Mouse (Mus musculus) ES-Bruce4 (cell line): ENCODE measurements around the gene Cwc22. TPM values are rescaled to one million over a fixed set of nuclear protein-coding genes. Genes with fewer than 3 reads are reported as not detected.

ENCODE experiments used
- H3K27ac ChIP-seq: 2 replicates; pipeline ENCODE4 v1.5.1; 2012; ENCODE audit warnings: low read length, inconsistent platforms; ENCODE audit not compliant: insufficient read depth
- H3K27me3 ChIP-seq: 2 replicates; pipeline ENCODE4 v1.6.1; 2012; ENCODE audit warnings: mild to moderate bottlenecking, low read length, inconsistent platforms; ENCODE audit not compliant: control insufficient read depth, poor library complexity, insufficient read depth, severe bottlenecking
- H3K36me3 ChIP-seq: 2 replicates; pipeline ENCODE4 v1.6.1; 2012; ENCODE audit warnings: inconsistent platforms, mild to moderate bottlenecking, low read length, moderate library complexity; ENCODE audit not compliant: control insufficient read depth, poor library complexity, insufficient read depth, severe bottlenecking
- H3K4me1 ChIP-seq: one replicate; pipeline ENCODE4 v1.8.1; 2011; ENCODE audit warnings: low read length; ENCODE audit not compliant: control insufficient read depth, insufficient read depth
- H3K4me3 ChIP-seq: 2 replicates; pipeline ENCODE4 v1.5.1; 2011; ENCODE audit warnings: low read depth, mild to moderate bottlenecking, low read length
- H3K9ac ChIP-seq: 2 replicates; pipeline ENCODE4 v1.6.1; 2012; ENCODE audit warnings: low read depth, mild to moderate bottlenecking, inconsistent platforms; ENCODE audit not compliant: poor library complexity, severe bottlenecking
- H3K9me3 ChIP-seq: replicated peaks from 2 replicates; pipeline ENCODE4 v1.6.1; 2012; ENCODE audit warnings: mild to moderate bottlenecking, low read length, inconsistent platforms; ENCODE audit not compliant: control insufficient read depth, poor library complexity, insufficient read depth, severe bottlenecking
- CTCF ChIP-seq: IDR thresholded peaks from one replicate; pipeline ENCODE4 v1.8.1; 2011; ENCODE audit warnings: low read depth, low read length
- EP300 ChIP-seq: IDR thresholded peaks from 2 replicates; pipeline ENCODE4 v1.6.1; 2011; ENCODE audit warnings: low read depth, low read length; ENCODE audit not compliant: insufficient read depth
- POLR2A ChIP-seq: IDR thresholded peaks from one replicate; pipeline ENCODE4 v1.8.1; 2011; ENCODE audit warnings: low read length; ENCODE audit not compliant: insufficient read depth
- polyA plus RNA-seq: library from polyadenylated mRNA; stranded (reverse); fragments of >200 nt; gene quantifications from 2 replicates; pipeline ENCODE4 v1.2.4, GENCODE M21; 2011; ENCODE audit warnings: low read depth; ENCODE audit not compliant: missing spikeins, insufficient read depth, insufficient read length

Gene Cwc22
- polyA plus RNA-seq, 1 experiment, result 78.6 TPM

DNA sequence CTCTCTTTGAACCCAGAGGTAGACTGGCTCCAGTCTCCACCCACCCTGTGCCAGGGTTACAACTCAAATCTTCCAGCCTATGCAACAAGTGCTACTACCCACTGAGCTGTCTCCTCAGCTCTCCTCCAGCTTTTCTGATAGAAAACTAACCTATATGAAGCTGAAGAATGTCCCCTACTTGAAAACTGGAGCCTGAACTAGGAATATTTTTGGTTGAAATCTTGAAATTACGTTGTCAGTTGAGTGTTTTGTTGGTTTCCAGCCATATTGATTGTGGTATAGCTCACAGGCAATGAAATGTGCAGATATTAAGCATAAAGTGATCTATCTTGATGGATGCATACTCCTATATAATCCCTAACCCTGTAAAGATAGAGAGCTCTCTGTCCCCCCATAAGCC lies 65.8 kb downstream of the Cwc22 start:
- Histone ChIP-seq H3K27me3 (no peaks in the 10 kb centered on the region), H3K4me3 (no peak overlapping the region), H3K27ac (no peak overlapping the region), H3K4me1 (no peaks in the 10 kb centered on the region), H3K9ac (no peak overlapping the region), H3K9me3 (no peaks in the 10 kb centered on the region), H3K36me3 (no peaks in the 10 kb centered on the region)
- TF ChIP-seq CTCF (no peak), POLR2A (no peak), EP300 (no peak)

DNA sequence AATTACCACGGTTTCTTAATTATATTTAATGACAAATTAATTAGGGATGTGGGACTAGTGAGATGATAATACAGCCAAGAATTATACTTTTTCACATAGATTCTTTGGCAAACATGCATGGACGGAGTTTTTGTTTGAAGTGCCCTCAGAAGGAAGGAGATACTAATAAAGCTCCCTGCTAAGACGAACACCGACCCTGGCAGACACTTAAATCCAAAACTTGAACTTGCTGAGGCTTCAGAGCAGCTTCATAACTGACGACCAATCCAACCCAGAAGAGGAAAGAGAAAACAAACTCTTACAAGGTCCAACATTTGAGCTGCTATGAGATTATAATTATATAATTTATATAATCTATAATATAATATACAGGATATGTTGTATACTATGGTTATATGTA lies 66.4 kb downstream of the Cwc22 start:
- Histone ChIP-seq H3K27me3 (no peaks in the 10 kb centered on the region), H3K27ac (no peak overlapping the region), H3K4me3 (no peak overlapping the region), H3K9ac (no peak overlapping the region), H3K9me3 (no peaks in the 10 kb centered on the region), H3K36me3 (no peaks in the 10 kb centered on the region), H3K4me1 (no peaks in the 10 kb centered on the region)
- TF ChIP-seq POLR2A (no peak), EP300 (no peak), CTCF (no peak)

DNA sequence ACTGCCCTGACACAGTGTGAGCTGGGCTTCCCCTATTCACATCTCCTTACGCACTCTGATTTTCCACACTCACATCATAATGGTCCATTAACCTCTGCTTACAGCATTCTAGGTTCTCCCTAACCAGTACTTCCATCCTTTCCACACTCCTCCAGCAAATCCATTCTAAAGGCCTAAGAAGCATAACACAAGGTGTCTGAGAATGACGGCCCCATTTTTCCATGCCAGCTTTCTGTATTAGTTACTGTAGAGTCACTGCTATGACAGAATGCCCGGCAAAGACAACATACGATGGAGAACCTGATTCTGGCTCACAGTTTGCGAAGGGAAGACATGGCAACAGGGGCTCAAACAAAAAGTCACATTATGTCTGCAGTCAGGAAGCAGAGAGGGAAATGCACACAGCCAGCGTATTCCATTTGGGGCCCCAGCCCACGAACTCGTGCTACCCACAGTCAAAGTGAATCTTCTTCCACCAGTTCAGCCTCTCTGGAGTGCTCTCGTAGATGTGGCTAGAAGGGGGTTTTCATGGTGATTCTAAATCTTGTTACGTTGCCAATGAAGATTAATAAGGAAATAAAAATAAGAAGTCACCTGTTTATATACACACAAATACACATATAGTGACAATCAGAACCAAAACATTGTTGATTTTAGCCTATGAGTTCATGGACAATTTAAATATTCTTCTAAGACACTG lies 68.9 kb downstream of the Cwc22 start:
- H3K9me3 ChIP-seq, result no peaks in the 10 kb centered on the region
- no peak overlapping the region for H3K27ac ChIP-seq
- no peak overlapping the region for H3K9ac ChIP-seq
- no peak overlapping the region for H3K4me3 ChIP-seq
- TF ChIP-seq POLR2A (no peak), CTCF (no peak), EP300 (no peak)
- no peaks in the 10 kb centered on the region for H3K27me3 ChIP-seq
- no peaks in the 10 kb centered on the region for H3K36me3 ChIP-seq
- H3K4me1 ChIP-seq, result no peaks in the 10 kb centered on the region

DNA sequence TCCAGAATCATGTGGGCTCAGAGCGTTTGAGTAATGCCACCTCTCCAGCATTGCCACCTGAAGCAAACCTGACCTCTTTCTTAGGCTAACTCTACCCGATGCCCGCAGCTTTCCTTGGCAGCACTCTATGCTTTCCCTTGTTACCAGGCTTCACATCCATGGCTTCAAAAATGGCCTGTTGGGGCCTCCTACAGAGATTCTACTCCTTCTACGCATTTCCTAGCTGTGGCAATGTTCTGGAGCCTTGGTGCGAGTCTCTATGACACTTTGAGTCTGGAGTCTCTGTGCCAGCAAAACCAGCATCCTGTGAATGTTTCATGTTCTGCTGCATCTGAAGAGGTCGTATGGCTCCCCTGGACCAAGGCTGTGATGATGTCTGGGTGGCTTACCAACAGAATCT lies 69.8 kb downstream of the Cwc22 start:
- no peaks in the 10 kb centered on the region for H3K36me3 ChIP-seq
- no peak overlapping the region for H3K27ac ChIP-seq
- no peaks in the 10 kb centered on the region for H3K27me3 ChIP-seq
- H3K9me3 ChIP-seq, result no peaks in the 10 kb centered on the region
- TF ChIP-seq EP300, result no peak
- TF ChIP-seq POLR2A, result no peak
- no peak for TF ChIP-seq CTCF
- H3K4me3 ChIP-seq, result no peak overlapping the region
- H3K9ac ChIP-seq, result no peak overlapping the region
- no peaks in the 10 kb centered on the region for H3K4me1 ChIP-seq

DNA sequence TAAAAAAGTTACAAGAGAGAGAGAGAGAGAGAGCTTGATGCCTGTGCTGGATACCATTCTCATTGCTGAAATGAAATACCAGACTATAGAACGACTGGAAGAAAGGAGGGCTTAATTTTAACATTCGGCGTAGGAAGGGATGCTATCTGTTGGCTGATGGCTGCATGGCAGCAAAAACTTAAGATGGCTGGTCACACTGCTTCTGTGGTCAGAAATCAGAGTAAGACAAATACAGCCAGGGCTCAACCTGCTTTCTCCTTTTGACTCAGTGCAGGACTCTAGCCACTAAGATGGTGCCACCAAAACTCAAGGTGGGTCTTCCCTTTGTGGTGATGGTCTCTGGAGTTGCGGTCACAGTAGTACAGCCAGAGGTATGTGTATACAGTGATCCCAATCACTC lies 70.7 kb downstream of the Cwc22 start:
- TF ChIP-seq EP300, result no peak
- no peak for TF ChIP-seq CTCF
- TF ChIP-seq POLR2A, result no peak
- Histone ChIP-seq H3K9ac (no peak overlapping the region), H3K27me3 (no peaks in the 10 kb centered on the region), H3K36me3 (no peaks in the 10 kb centered on the region), H3K9me3 (no peaks in the 10 kb centered on the region), H3K27ac (no peak overlapping the region), H3K4me1 (no peaks in the 10 kb centered on the region), H3K4me3 (no peak overlapping the region)

DNA sequence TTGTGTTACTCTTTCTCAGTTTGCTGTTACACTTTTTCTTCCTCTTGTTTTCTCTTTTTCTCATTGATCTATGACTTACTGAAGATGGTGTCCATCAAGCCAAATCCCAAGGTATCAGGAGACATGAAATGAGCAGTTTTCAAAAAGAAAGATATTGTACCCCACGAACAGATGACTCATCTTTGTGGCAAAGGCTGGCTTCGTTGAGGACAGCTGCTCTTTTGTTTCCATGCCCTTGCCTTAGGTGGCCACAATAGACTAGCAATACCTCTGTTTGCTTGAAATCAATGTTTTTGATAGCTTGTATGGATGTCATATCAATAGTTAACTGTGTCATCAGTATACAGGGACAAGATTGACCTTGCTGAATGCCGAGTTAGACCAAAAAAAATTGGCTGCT lies 71.5 kb downstream of the Cwc22 start:
- Histone ChIP-seq H3K9me3 (no peaks in the 10 kb centered on the region), H3K4me3 (no peak overlapping the region), H3K9ac (no peak overlapping the region), H3K4me1 (no peaks in the 10 kb centered on the region), H3K27ac (no peak overlapping the region), H3K36me3 (no peaks in the 10 kb centered on the region), H3K27me3 (no peaks in the 10 kb centered on the region)
- no peak for TF ChIP-seq EP300
- no peak for TF ChIP-seq POLR2A
- TF ChIP-seq CTCF, result no peak
